Mouse (Mus musculus) Patski (cell line): ENCODE data around the gene Rpap1. TPM values are rescaled to one million over a fixed set of nuclear protein-coding genes. Genes with fewer than 3 reads are reported as not detected.
"Not testable (repeated sequence)": the region's sequence is repeated elsewhere in the genome, so short reads cannot be mapped to it uniquely, and the experiment has no call there.

Experiments
- ATAC-seq: fragments of 100-300 bp; one replicate; pipeline ENCODE4 v1.8.0; 2021
- CTCF ChIA-PET: fragments of 350-600 bp; sonication (Branson Sonifier 250); formaldehyde crosslinking; loops from one replicate; lab custom pipeline; 2022; ENCODE audit warnings: inconsistent platforms; lab: Charles Lee
- POLR2A ChIA-PET: fragments of 350-600 bp; sonication (Branson Sonifier 250); formaldehyde crosslinking; loops from one replicate; lab custom pipeline; 2022; ENCODE audit warnings: antibody characterized with exemption, inconsistent platforms; lab: Charles Lee
- DNase-seq: peaks from one replicate; pipeline ENCODE4 v3.0.0-alpha.2; 2011; ENCODE audit warnings: low read depth, low spot score
- H3K27me3 ChIP-seq: fragments of 371-371 bp; one replicate; pipeline ENCODE4 v1.5.1; 2021
- CTCF ChIP-seq: fragments of 100-300 bp; IDR thresholded peaks from one replicate; pipeline ENCODE4 v1.5.1; 2021
- in situ Hi-C: fragments of 300-500 bp; cut with MboI; formaldehyde crosslinking; loops from 3 replicates; pipeline ENCODE4 v1.11.1; 2018; ENCODE audit warnings: low pct_unique_long_range_greater_than_20kb, mixed read lengths
- polyA plus RNA-seq: library from polyadenylated mRNA; unstranded; gene quantifications from one replicate; pipeline ENCODE4 v1.2.3, GENCODE M21; 2021

Rpap1 gene
- polyA plus RNA-seq, 1 experiment from 2014 or later = 19.1 TPM

DNA sequence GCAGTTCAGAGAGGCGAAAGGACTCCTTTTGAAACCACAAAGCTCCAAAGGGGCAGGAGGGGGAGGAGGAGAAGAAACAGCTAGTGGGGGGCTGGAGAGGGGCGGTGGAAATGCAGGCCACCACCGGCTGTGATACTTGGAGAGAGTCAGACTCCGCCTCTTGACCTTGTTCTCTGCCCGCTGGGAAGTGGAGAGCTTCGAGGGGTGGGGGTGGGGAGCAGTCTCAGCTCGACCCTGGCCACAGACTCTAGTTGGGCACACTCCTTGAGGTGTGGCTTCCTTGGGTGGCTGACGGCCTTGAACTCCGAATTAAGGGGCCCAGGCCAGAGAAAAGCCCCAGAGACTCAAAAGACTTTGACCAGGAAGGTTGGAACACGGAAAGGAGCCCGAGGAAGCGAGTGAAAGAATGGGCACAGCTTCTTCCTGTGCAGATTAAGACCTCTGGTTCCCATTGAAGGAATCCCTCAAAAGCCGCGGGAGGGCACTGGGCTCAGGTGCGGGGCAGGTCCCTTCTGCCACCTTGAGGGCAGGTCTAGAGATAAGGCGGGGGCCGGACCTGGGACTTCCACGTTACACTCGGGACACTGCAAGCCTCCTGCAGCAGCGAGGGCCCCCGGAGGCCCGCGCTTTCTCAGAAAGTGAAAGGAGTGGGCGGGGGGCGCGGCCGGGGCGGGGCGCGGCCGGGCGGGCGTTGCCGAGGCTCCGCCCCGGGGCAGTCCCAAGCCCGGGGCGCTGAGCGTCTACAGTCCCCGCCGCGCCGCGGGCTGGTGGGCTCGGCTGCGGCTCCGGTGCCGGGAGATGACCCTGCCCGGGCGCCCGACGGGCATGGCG, 45.5 kb downstream of the Rpap1 start, which contains the start of gene Itpka:
Gene Itpka (plus strand): TSS at position 757 of the 831 bp plus-strand sequence.
- peaks cover 10% of the 10 kb centered on the region for H3K27me3 ChIP-seq
- in situ Hi-C loops = no loop called here
- ChIA-PET POLR2A (interaction anchor here (0.6 to 0.8 kb wide), 2 partner anchors 26 to 449 kb away, joined by 4 to 8 read pairs; no protein-coding TSS in a partner anchor), CTCF (interaction anchor here (1.3 kb wide), 1 partner anchor 11 kb away, joined by 3 read pairs; no protein-coding TSS in a partner anchor)
- ATAC-seq (peak; percentile 63), DNase-seq (no peak)
- no peak for TF ChIP-seq CTCF

DNA sequence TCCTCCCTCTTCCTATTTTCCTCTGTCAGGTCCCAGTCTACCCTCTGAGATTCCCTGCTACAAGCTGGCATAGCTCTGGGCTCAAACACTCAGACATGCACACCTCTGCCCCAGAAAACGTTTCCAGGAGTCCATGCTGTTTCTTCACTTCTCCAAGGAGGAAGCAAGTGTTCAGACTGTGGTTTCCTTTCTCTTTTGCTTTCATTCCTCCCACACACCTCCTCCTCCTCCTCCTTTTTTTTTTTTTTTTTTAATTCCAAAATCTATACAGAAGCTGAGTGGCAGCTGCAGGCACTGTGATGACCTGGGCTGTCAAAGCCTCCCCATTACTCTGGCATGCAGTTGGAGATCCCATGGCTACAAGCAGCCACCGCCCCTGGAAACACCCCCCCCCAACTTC, 46.8 kb downstream of the Rpap1 start:
- ChIA-PET CTCF (interaction anchor here (1.3 kb wide), 1 partner anchor 13 kb away, joined by 3 read pairs; no protein-coding TSS in a partner anchor), POLR2A (no interaction called here)
- no peak for TF ChIP-seq CTCF
- peaks cover 10% of the 10 kb centered on the region for H3K27me3 ChIP-seq
- ATAC-seq = no peak
- DNase-seq = no peak
- in situ Hi-C loops = no loop called here

- no peak for TF ChIP-seq CTCF
- H3K27me3 ChIP-seq = no peaks in the 10 kb centered on the region
- ATAC-seq = no peak
- ChIA-PET CTCF (no interaction called here), POLR2A (no interaction called here)
- DNase-seq = no peak
- in situ Hi-C loops = no loop called here
These were observed 50.2 kb downstream of the Rpap1 start for GRCm38 (mm10) chr2:119737124-119737523.

DNA sequence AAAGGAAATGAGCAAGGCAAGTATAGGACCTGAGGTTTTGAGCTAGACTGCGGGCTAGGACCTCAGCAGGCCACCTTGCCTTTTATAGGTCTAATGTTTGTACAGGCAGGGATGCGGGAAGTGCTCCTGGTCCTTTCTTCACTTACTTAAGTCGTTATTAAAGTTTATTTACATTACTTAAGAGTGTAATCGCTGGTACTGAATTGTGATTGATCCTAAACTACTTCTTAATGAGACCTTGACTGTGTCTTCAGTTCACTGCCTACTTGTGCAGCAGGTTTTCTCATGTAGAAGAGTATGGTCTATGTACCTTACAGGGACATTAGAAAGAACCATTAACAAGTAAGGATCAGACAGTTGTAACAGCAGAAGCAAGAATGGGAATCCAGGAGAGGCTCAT, 56.6 kb downstream of the Rpap1 start:
- H3K27me3 ChIP-seq = no peaks in the 10 kb centered on the region
- ATAC-seq (no peak), DNase-seq (no peak)
- in situ Hi-C loops = no loop called here
- CTCF ChIA-PET = no interaction called here
- POLR2A ChIA-PET = no interaction called here
- no peak for TF ChIP-seq CTCF

GRCm38 (mm10) chr2:119727762-119728416, 59.4 kb downstream of the Rpap1 start:
- H3K27me3 ChIP-seq = no peaks in the 10 kb centered on the region
- ATAC-seq (no peak), DNase-seq (no peak)
- CTCF ChIA-PET = interaction anchor here (1.4 to 1.5 kb wide), 2 partner anchors 8 to 36 kb away, joined by 6 read pairs; no protein-coding TSS in a partner anchor
- in situ Hi-C loops = no loop called here
- POLR2A ChIA-PET = no interaction called here
- TF ChIP-seq CTCF = no peak

DNA sequence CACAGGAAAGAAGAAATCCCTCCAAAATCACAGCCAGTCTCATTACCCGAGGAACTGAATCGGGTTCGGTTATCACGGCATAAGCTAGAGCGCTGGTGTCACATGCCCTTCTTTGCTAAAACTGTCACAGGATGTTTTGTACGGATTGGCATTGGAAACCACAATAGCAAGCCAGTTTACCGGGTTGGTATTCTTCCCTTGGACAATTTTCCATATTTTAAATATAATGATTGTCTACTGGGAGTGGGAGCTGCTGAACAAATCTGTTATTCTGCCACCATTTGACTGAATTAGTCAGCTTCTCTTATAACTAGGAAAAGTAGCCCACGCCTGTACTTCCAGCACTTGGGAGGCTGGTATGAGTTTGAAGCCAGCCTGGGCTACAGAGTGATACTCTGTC, 66.3 kb downstream of the Rpap1 start:
- no peaks in the 10 kb centered on the region for H3K27me3 ChIP-seq
- no peak for DNase-seq
- no peak for TF ChIP-seq CTCF
- ChIA-PET CTCF (no interaction called here), POLR2A (no interaction called here)
- in situ Hi-C loops = no loop called here
- ATAC-seq = no peak

DNA sequence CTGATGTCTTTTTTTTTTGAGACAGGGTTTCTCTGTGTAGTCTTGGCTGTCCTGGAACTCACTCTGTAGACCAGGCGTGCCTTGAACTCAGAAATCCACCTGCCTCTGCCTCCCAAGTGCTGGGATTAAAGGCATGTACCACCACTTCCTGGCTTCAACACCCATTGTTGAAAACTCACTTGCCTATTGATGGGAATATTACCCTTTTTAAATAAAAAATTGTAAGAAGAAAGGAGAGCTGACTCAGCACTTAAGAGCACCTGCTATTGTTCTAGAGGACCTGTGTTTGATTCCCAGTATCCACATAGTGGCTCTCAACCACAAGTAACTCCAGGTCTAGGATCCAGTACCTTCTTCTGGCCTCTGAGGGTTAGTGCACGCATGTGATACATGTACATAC, 71.5 kb downstream of the Rpap1 start:
- H3K27me3 ChIP-seq, POLR2A ChIA-PET, ATAC-seq, DNase-seq, in situ Hi-C loops: not testable (repeated sequence)
- CTCF ChIA-PET = interaction anchor here (1.2 kb wide), 1 partner anchor 11 kb away, joined by 3 read pairs; no protein-coding TSS in a partner anchor

Other genes starting within 250 kb of the Rpap1 start
- 1.7 TPM for gene Exd1, start 239.9 kb downstream of the Rpap1 start, polyA plus RNA-seq
- 114 TPM for gene Chp1, start 239.8 kb downstream of the Rpap1 start, polyA plus RNA-seq
- gene Nusap1, start 169.2 kb downstream of the Rpap1 start, polyA plus RNA-seq = 27.9 TPM
- gene Oip5, start 169.1 kb downstream of the Rpap1 start, polyA plus RNA-seq = 16.3 TPM
- gene Ndufaf1, start 124.7 kb downstream of the Rpap1 start, polyA plus RNA-seq = 36.7 TPM
- gene Rtf1, start 112.5 kb downstream of the Rpap1 start, polyA plus RNA-seq = 36.0 TPM
- 0.30 TPM for gene Itpka, start 45.2 kb downstream of the Rpap1 start, polyA plus RNA-seq
- gene Ltk, start 27.1 kb downstream of the Rpap1 start, polyA plus RNA-seq = 14.5 TPM
- gene Tyro3, start 10.2 kb upstream of the Rpap1 start, polyA plus RNA-seq = 11.0 TPM
- gene Mga, start 109.7 kb upstream of the Rpap1 start, polyA plus RNA-seq = 17.8 TPM
- 15.3 TPM for gene Mapkbp1, start 185.2 kb upstream of the Rpap1 start, polyA plus RNA-seq
- gene Jmjd7, start 239.9 kb upstream of the Rpap1 start, polyA plus RNA-seq = 12.0 TPM
- gene Gm28042, start 240.0 kb upstream of the Rpap1 start, polyA plus RNA-seq = 9.5 TPM
- 5.6 TPM for gene Pla2g4b, start 245.9 kb upstream of the Rpap1 start, polyA plus RNA-seq